Mouse (Mus musculus) liver, adult 2 months (tissue): ENCODE measurements at regions not wholly inside any gene's neighbourhood (a gene's known extent, or its start where the extent isn't known, plus 50 kb on each side); places are given as distances from the start of the nearest gene placed in this dataset.

Source experiments
- CTCF ChIP-seq: fragments of 200-500 bp; IDR thresholded peaks from 2 replicates; pipeline ENCODE4 v1.5.1; 2011; ENCODE audit warnings: low read depth, low read length, control low read depth
- POLR2A ChIP-seq: fragments of 200-500 bp; IDR thresholded peaks from 2 replicates; pipeline ENCODE4 v1.6.1; 2011; ENCODE audit warnings: low read length, control low read depth; ENCODE audit not compliant: insufficient read depth; ENCODE audit errors: extremely low read depth

DNA sequence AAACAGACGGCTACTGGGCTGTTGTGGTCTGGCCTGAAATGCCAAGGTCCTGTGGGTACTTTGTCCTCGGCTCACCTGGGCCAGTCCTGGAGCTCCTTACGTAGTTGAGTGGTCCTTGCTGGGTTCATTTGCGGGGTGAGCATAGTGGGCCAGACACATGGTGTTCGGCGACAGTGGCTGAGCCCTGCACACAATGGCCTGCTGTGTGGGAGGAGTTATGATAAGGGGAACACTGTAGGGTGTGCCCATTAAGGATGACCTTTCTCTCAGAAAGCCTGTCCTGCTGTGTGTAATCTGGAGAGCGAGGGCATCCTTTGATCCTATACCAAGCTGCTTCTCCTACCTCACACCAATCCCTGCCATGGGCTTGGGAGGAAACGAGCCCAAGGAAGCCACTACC, 51.3 kb upstream of the Klf4 start:
- TF ChIP-seq CTCF (no peak), POLR2A (no peak)
